Mouse (Mus musculus): ENCODE measurements at regions not wholly inside any gene's neighbourhood (a gene's known extent, or its start where the extent isn't known, plus 50 kb on each side); places are given as distances from the start of the nearest gene placed in this dataset.
"Not testable (repeated sequence)": the region's sequence is repeated elsewhere in the genome, so short reads cannot be mapped to it uniquely, and the experiment has no call there.

- DNase-seq (ENCODE audit: extremely low spot score, low read depth, low spot score): not testable (repeated sequence)
Measured at GRCm38 (mm10) chr3:31708367-31708766, 193.9 kb upstream of the Kcnmb2 start.

DNA sequence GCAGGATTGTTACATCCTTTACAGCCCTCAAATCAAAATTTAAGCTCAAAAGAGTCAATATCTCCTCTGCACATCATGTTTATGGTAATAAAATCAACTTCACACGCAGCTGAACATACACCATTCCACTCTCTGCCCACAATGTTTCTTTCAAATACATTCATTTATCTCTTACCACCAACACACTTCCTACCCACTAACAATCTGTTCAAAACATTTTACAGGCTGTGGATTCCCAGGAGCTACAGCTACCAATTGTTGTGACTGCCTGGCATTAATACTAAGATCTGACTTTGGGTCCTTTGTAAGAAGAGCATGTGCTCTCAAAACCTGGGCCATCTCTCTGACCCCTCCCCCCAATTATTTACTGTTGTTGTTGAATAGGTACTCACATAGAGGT, 161.0 kb upstream of the Kcnmb2 start:
- DNase-seq (ENCODE audit: extremely low spot score, low read depth, low spot score): no peak

DNA sequence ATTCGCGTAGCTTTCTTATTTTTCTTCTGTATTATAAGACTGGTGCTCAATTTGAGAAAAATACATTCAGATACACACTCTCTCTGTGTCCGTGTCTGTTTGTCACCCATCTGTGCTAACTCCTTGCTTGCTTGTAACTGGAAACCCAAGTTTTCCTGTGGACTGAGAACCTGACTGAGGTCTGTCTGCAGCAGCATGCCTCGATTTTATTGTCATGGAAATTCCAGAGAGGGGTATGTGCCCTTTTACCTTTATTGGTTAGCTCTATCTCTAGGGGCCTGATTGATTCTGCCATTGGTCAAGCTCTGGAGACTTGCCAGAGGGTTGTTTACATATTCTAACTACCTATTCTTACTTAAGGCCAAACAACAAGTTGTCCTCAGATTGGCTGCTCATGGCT, 146.4 kb upstream of the Kcnmb2 start:
- DNase-seq (ENCODE audit: extremely low spot score, low read depth, low spot score): no peak

- peak; percentile 10 for DNase-seq (ENCODE audit: extremely low spot score, low read depth, low spot score)
Measured at GRCm38 (mm10) chr3:31769193-31769592, 133.1 kb upstream of the Kcnmb2 start.

DNA sequence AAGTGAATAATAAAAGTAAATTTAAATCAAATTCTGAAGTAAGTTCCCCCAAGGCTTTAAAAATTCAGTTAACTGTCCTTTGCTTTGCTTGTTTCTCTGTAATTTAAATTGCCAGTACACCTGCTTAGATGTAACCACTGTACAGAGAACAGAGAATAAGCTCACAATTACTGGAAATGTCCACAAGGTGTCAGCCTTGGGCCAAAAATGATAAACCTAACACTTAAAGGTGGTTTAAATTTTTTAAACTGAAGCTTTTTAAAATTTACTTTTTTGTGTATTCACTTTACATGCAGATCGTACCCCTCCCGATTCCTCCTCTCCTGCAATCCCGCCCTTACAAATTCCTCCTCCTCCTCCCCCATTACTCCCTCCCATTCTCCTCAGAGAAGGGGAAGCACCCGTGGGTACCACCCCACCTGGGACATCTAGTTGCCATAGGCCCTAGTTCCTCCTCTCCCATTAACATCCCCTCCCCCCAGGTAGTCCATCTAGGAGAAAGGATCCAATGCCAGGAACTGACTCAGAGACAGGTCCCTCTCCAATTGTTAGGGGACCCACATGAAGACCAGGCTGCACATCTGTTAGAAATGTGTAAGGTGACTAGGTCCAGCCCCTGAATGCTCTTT, 111.9 kb upstream of the Kcnmb2 start:
- DNase-seq (ENCODE audit: extremely low spot score, low read depth, low spot score): peak; percentile 42

GRCm38 (mm10) chr3:31793466-31794040, 108.8 kb upstream of the Kcnmb2 start:
- no peak for DNase-seq (ENCODE audit: extremely low spot score, low read depth, low spot score)

- no peak for DNase-seq (ENCODE audit: extremely low spot score, low read depth, low spot score)
Measured at GRCm38 (mm10) chr3:31796621-31797020, 105.7 kb upstream of the Kcnmb2 start.

DNA sequence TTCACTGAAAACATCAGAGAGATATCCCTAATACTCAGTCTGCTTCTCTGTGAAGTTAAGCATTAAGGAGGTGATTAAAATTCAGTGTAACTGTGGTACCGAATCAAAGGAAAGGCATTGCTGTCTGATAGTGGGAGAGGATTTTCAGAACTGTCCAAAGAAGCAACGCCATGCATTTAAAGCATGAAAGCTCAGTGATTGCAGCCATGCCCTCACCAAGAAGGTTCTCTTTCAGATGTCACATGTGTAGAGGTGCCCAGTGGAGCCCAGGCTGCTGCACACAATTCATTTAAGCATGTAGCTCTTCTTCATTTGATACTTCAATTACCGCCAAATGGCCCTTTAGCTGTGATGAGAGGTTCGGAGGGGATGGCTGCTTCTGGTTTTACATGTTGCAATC, 103.1 kb upstream of the Kcnmb2 start:
- DNase-seq (ENCODE audit: extremely low spot score, low read depth, low spot score): no peak

GRCm38 (mm10) chr3:31804038-31804437, 98.3 kb upstream of the Kcnmb2 start:
- DNase-seq (ENCODE audit: extremely low spot score, low read depth, low spot score): no peak

DNA sequence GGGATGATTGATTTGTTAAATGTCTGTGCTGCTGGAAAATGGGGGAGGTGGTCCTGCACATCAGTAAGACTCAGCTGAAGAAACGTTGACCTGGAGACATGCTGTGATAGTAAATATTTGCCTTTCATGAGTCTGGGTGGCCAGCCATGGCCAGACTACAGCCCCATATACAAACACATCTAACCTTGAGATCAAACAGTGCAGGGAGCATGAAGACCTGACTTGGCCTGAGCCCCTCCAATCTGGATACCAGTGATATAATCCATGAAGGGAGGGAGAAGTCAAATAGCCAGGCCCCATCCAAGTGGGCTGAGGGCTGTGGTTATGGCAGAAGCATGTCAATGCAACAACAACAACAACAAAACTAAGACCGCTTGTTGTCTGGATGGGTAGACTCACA, 94.6 kb upstream of the Kcnmb2 start:
- no peak for DNase-seq (ENCODE audit: extremely low spot score, low read depth, low spot score)

DNA sequence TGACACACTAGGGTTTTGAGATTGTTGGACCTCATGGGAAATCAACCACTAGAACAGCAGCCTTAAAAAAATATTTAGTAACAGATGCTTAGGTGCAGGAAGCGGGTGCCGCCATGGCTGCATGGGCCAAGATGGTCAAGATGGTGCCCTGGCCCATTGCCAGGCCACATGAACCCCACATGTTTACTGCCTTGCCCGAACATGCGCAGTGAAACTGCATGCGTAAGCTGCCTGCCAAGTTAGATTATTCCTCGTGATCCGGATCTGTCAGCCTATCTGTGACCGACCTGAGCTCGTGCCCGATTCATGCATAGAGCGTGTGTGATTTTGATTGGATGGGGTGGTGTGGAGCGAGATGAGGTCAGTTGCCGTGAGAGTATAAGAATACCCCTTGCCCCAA, 93.2 kb upstream of the Kcnmb2 start:
- DNase-seq (ENCODE audit: extremely low spot score, low read depth, low spot score): not testable (repeated sequence)

DNA sequence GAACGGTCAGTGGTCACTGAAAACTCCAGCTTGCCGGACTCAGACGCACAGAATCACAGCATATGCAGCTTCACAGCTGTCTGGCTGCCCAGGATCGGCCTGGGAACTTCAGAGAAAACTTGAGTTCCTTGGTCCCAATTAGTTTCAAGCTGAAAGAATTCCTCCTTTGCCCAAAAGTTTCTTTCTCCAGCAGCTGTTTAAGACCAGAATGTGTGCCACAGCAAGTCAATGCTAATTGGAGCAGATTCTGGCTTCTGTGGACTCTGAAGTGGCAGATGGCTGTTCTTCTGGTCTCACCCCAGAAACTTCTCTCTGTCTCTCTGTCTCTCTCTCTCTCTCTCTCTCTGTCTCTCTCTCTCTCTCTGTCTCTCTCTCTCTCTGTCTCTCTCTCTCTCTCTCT, 91.1 kb upstream of the Kcnmb2 start:
- no peak for DNase-seq (ENCODE audit: extremely low spot score, low read depth, low spot score)

DNA sequence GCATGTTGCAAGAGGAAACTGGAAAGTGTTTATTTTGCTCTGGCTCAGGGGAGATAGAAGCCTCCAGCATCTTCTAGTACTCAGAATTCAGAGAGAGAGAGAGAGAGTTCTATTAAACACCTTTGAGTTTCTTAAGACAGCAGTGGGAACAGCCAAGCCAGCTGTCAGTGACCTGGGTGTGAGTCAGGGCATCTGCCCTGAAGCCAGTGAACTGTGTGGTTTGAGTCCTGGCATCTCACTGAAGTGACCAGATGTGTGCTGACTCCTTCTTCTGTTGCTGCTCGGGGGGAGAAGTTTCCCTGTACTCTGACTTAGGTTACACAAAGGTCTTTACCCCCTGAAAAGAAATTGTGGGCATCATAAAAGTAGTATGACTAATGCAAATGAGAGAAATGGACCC, 70.4 kb upstream of the Kcnmb2 start:
- DNase-seq (ENCODE audit: extremely low spot score, low read depth, low spot score): no peak

DNA sequence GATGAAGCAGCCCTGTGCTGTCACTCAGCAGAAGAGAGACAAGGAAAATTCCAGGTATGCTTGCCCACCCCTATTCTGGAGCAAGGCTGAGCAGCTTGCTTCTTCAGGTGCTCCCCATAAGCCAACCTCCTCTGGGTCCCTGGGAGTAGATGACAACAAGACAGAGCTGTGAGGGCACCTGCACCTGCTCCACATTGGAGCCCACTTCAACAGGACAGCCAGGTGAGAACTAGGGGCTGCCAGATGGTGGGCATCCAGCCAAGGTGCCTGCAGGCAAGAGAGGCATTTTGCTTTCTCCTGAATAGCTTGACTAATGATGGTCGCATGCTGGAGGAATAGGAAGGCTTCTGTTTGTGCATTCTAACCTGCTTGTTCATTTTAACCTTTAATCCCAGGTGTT, 61.1 kb upstream of the Kcnmb2 start:
- DNase-seq (ENCODE audit: extremely low spot score, low read depth, low spot score): no peak

DNA sequence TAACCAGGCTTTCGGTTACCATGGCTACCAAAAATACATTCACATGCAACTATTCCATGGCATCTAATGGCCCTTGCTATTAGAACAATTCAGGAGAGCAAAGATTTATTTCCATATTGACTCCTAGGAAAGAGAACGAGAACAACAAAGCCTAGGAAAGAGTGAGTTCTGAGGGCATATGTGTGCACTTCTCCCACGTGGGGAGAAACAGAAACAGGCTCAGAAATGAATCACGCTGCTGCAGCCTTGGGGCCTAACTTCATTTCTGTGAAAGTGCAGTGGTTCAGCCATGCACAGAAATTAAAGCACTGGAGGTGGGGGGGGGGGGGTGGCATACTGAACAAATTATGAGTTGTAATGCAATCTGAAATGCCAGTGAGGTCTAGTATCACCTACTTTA, 55.2 kb upstream of the Kcnmb2 start:
- no peak for DNase-seq (ENCODE audit: extremely low spot score, low read depth, low spot score)

Data from hindlimb bud, embryonic 11.5 days (tissue).